Mouse (Mus musculus) kidney, postnatal 14 days (tissue): ENCODE data around the gene Frmd7.
A peak's percentile ranks its signal among the peaks of the same experiment; 100 is the strongest.

ENCODE experiments used
- DNase-seq: peaks from one replicate; pipeline ENCODE4 v3.0.0; 2022; ENCODE audit warnings: mixed read lengths

Gene Frmd7

GRCm38 (mm10) chrX:50942610-50943009 is at the start of gene Frmd7:
Gene Frmd7, minus strand, starts transcription at chrX:50942710.
- no peak for DNase-seq

GRCm38 (mm10) chrX:50991324-50991723 is 48.8 kb upstream of the Frmd7 start:
- DNase-seq, result no peak

GRCm38 (mm10) chrX:50989940-50990339 is 47.4 kb upstream of the Frmd7 start:
- DNase-seq, result no peak

GRCm38 (mm10) chrX:50988581-50988980 is 46.1 kb upstream of the Frmd7 start:
- DNase-seq, result no peak

GRCm38 (mm10) chrX:50978428-50978827 is 35.9 kb upstream of the Frmd7 start:
- no peak for DNase-seq

GRCm38 (mm10) chrX:50972145-50972544 is 29.6 kb upstream of the Frmd7 start:
- no peak for DNase-seq

- DNase-seq, result no peak
Observed at GRCm38 (mm10) chrX:50969907-50970306, 27.4 kb upstream of the Frmd7 start.

- DNase-seq, result no peak
Observed at GRCm38 (mm10) chrX:50968157-50968932, 25.8 kb upstream of the Frmd7 start.

GRCm38 (mm10) chrX:50965157-50965556 is 22.6 kb upstream of the Frmd7 start:
- DNase-seq, result no peak

GRCm38 (mm10) chrX:50962955-50963354 is 20.4 kb upstream of the Frmd7 start:
- no peak for DNase-seq

- DNase-seq, result peak; percentile 10
Observed at GRCm38 (mm10) chrX:50948633-50949032, 6.1 kb upstream of the Frmd7 start.

- DNase-seq, result no peak
Observed at GRCm38 (mm10) chrX:50948116-50948515, 5.6 kb upstream of the Frmd7 start.

GRCm38 (mm10) chrX:50937117-50937516 is 5.4 kb downstream of the Frmd7 start:
- no peak for DNase-seq

- no peak for DNase-seq
Observed at GRCm38 (mm10) chrX:50930309-50930708, 12.2 kb downstream of the Frmd7 start.

GRCm38 (mm10) chrX:50926893-50927545 is 15.5 kb downstream of the Frmd7 start:
- DNase-seq, result no peak

GRCm38 (mm10) chrX:50924629-50925364 is 17.7 kb downstream of the Frmd7 start:
- DNase-seq, result peak; percentile 7

- DNase-seq, result no peak
Observed at GRCm38 (mm10) chrX:50918754-50919153, 23.8 kb downstream of the Frmd7 start.

GRCm38 (mm10) chrX:50917389-50917788 is 25.1 kb downstream of the Frmd7 start:
- no peak for DNase-seq

GRCm38 (mm10) chrX:50909915-50910314 is 32.6 kb downstream of the Frmd7 start:
- no peak for DNase-seq

- no peak for DNase-seq
Observed at GRCm38 (mm10) chrX:50903497-50903896, 39.0 kb downstream of the Frmd7 start.

- DNase-seq, result no peak
Observed at GRCm38 (mm10) chrX:50887999-50888398, 54.5 kb downstream of the Frmd7 start.

- no peak for DNase-seq
Observed at GRCm38 (mm10) chrX:50874246-50875002, 68.1 kb downstream of the Frmd7 start.

GRCm38 (mm10) chrX:50864734-50865133 is 77.8 kb downstream of the Frmd7 start:
- DNase-seq, result no peak
